Mouse (Mus musculus): ENCODE measurements around the gene Gm9913.

GRCm38 (mm10) chr2:125555830-125556229 is 50.9 kb downstream of the Gm9913 start:
- TF ChIP-seq POLR2A (IDR thresholded peaks at IDR 0.05; ENCODE audit: insufficient read depth, low read length) (no peak), CTCF (IDR thresholded peaks at IDR 0.05; ENCODE audit: low read depth, low read length) (no peak), EP300 (IDR thresholded peaks at IDR 0.05; ENCODE audit: insufficient read depth, low read depth, low read length) (no peak)
